Mouse (Mus musculus): ENCODE results near the gene Tmprss11d. TPM values are rescaled to one million over a fixed set of nuclear protein-coding genes. Genes with fewer than 3 reads are reported as not detected.

Tmprss11d gene
- total RNA-seq (2023): not detected

GRCm38 (mm10) chr5:86373320-86373719, at the start of gene Tmprss11d:
TSS of gene Tmprss11d (minus strand) at chr5:86373420.

GRCm38 (mm10) chr5:86289208-86289607, 84.0 kb downstream of the Tmprss11d start, which contains the start of gene Tmprss11c:
TSS of gene Tmprss11c (minus strand) at chr5:86289308.

Other genes starting within 250 kb of the Tmprss11d start
- gene Uba6, start 200.6 kb downstream of the Tmprss11d start, total RNA-seq (2023): 15.6 TPM
- gene Gnrhr, start 175.5 kb downstream of the Tmprss11d start, total RNA-seq (2023): not detected
- not detected for gene Tmprss11c, start 84.1 kb downstream of the Tmprss11d start, total RNA-seq (2023)
- not detected for gene Tmprss11a, start 95.6 kb upstream of the Tmprss11d start, total RNA-seq (2023)
- gene Tmprss11g, start 145.2 kb upstream of the Tmprss11d start, total RNA-seq (2023): not detected